Mouse (Mus musculus): ENCODE results near the gene Plscr4. TPM values are rescaled to one million over a fixed set of nuclear protein-coding genes. Genes with fewer than 3 reads are reported as not detected.

Plscr4 gene
- polyA plus RNA-seq, 1 experiment from 2014 or later = 3.2 TPM

DNA sequence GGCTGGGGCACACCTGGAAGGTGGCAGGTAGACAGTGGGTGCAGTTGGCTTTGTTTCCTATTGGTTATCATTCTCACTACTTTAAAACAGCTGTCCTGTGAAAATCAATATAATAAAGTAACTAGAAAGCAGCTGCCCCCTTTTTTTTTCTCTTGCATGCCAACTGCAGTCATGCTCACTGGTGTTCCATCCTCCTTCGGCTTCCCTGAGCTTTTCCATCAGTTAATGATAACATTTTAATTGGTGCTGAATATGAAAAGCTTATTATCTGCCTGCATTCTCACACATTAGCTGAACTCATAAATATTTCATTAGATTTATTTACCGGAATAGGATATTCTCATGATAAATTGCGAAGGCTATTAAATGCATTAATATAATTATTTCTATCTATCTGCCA lies 33.1 kb downstream of the Plscr4 start:
- Histone ChIP-seq H3K9me3 (ENCODE audit: control insufficient read depth, low read length) (no peaks in the 10 kb centered on the region), H3K27me3 (replicated peaks; ENCODE audit: control insufficient read depth, insufficient read depth, low read length) (no peaks in the 10 kb centered on the region), H3K4me1 (ENCODE audit: control insufficient read depth, insufficient read depth, low read depth, low read length) (no peaks in the 10 kb centered on the region), H3K27ac (ENCODE audit: low read depth, low read length) (no peak overlapping the region), H3K4me3 (ENCODE audit: low read length) (no peak overlapping the region), H3K36me3 (ENCODE audit: control insufficient read depth, insufficient read depth, low read length) (no peaks in the 10 kb centered on the region), H3K4me2 (ENCODE audit: low read length) (no peak overlapping the region), H3K9ac (ENCODE audit: low read depth, low read length) (no peak overlapping the region)
- no peak for ATAC-seq
- 56% methylated on average over 3 of the region's 3 CpGs for WGBS

DNA sequence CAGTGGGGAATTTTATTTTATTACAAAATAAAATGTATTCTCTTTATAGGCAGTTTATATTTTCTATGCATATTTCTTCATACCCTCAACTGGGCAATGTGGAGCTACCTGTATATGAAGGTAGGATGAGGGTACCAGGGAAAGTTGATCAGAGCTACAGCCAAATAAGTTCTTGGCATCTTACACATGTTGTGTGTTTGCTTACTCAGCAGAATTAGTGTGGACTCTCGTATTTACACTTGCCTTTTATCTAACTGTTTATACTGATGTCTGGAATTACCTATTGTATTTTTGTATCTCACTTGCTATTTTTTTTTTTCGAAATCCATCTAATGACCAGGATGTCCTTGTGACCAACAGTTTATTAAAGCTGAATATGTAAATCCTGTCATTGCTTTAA lies 34.1 kb downstream of the Plscr4 start:
- no peak overlapping the region for H3K27ac ChIP-seq (ENCODE audit: low read depth, low read length)
- H3K9me3 ChIP-seq (ENCODE audit: control insufficient read depth, low read length) = no peaks in the 10 kb centered on the region
- H3K9ac ChIP-seq (ENCODE audit: low read depth, low read length) = no peak overlapping the region
- no peaks in the 10 kb centered on the region for H3K4me1 ChIP-seq (ENCODE audit: control insufficient read depth, insufficient read depth, low read depth, low read length)
- 83% methylated on average over 2 of the region's 2 CpGs for WGBS
- no peak for ATAC-seq
- no peak overlapping the region for H3K4me3 ChIP-seq (ENCODE audit: low read length)
- no peaks in the 10 kb centered on the region for H3K36me3 ChIP-seq (ENCODE audit: control insufficient read depth, insufficient read depth, low read length)
- H3K27me3 ChIP-seq (replicated peaks; ENCODE audit: control insufficient read depth, insufficient read depth, low read length) = no peaks in the 10 kb centered on the region
- no peak overlapping the region for H3K4me2 ChIP-seq (ENCODE audit: low read length)

DNA sequence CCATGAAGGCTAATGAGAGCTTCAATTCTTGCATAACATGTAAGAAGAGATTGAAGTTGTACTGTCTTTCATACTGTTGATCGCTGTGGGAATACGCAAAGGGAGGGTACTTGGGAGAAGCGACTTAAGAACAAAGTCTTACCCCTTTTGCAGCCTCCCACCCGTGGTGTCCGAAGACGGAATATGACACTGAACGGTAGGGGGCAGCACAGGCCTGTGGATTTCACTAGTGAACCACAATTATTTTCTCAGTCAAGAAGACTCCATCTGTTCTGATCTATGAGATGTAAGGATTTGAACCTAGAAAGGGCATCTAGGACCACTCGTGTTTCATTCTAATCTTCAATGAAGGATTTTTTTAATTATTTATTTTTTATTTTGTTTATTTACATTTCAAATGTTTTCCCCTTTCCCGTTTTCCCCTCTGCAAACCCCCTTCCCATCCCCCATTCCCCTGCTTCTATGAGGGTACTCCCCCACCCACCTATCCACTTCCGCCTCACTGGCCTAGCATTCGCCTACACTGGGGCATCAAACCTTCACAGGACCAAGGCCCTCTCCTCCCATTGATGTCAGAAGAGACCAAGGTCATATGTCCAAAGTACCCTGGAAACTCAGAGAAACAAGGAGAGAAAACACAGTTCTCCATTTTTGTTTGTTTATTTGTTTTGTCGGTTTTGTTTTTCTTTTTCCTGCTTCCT lies 42.7 kb downstream of the Plscr4 start:
- Histone ChIP-seq H3K27ac (ENCODE audit: low read depth, low read length) (no peak overlapping the region), H3K4me3 (ENCODE audit: low read length) (no peak overlapping the region), H3K4me2 (ENCODE audit: low read length) (no peak overlapping the region), H3K27me3 (replicated peaks; ENCODE audit: control insufficient read depth, insufficient read depth, low read length) (no peaks in the 10 kb centered on the region), H3K9me3 (ENCODE audit: control insufficient read depth, low read length) (no peaks in the 10 kb centered on the region), H3K36me3 (ENCODE audit: control insufficient read depth, insufficient read depth, low read length) (no peaks in the 10 kb centered on the region), H3K4me1 (ENCODE audit: control insufficient read depth, insufficient read depth, low read depth, low read length) (no peaks in the 10 kb centered on the region), H3K9ac (ENCODE audit: low read depth, low read length) (no peak overlapping the region)
- WGBS = 45% methylated on average over 12 of the region's 12 CpGs
- ATAC-seq = peak; percentile 37; the same call in 1 of the 2 replicates

DNA sequence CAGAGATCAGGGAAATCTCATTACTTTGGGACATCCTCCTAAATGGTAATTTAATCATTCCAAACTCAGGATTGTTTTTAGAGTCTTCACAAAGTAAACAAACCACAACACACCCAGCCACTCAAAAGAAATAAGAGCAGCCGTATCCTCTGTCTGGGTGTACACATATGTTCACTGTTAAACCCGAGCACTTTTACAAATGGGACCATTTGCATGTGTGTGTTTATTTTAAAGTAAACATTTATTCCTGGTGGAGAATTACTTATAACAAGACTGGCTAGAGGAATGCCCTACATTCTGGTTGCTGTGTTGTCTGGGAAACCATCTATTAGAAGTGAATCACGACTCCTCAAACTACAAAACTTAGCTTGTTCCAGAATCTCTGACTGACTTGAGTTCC lies 47.1 kb downstream of the Plscr4 start:
- Histone ChIP-seq H3K27me3 (replicated peaks; ENCODE audit: control insufficient read depth, insufficient read depth, low read length) (no peaks in the 10 kb centered on the region), H3K4me1 (ENCODE audit: control insufficient read depth, insufficient read depth, low read depth, low read length) (no peaks in the 10 kb centered on the region), H3K36me3 (ENCODE audit: control insufficient read depth, insufficient read depth, low read length) (no peaks in the 10 kb centered on the region), H3K9me3 (ENCODE audit: control insufficient read depth, low read length) (no peaks in the 10 kb centered on the region), H3K27ac (ENCODE audit: low read depth, low read length) (no peak overlapping the region), H3K9ac (ENCODE audit: low read depth, low read length) (no peak overlapping the region), H3K4me3 (ENCODE audit: low read length) (no peak overlapping the region), H3K4me2 (ENCODE audit: low read length) (no peak overlapping the region)
- ATAC-seq = no peak
- 76% methylated on average over 3 of the region's 3 CpGs for WGBS

DNA sequence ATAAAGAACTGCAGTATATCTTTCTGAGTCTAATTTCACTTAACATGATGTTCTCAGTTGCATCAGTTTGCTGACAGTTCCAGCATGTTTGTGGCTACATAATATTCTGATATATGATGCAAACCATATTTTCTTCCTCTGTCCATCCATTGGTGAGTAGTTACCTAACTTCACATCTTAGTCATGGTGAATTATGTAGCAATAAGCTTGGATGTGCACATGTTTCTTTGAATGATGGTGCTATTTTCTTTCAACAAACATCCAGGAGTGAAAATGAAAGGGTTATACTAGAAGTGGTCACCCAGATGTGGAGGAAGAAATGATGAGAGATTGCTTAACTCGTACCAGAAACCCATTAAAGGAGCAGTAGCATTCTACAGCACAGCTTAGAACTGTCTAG lies 47.7 kb downstream of the Plscr4 start:
- 53% methylated on average over 1 of the region's 1 CpGs for WGBS
- no peaks in the 10 kb centered on the region for H3K36me3 ChIP-seq (ENCODE audit: control insufficient read depth, insufficient read depth, low read length)
- no peaks in the 10 kb centered on the region for H3K27me3 ChIP-seq (replicated peaks; ENCODE audit: control insufficient read depth, insufficient read depth, low read length)
- H3K9ac ChIP-seq (ENCODE audit: low read depth, low read length) = no peak overlapping the region
- H3K4me2 ChIP-seq (ENCODE audit: low read length) = no peak overlapping the region
- no peak overlapping the region for H3K4me3 ChIP-seq (ENCODE audit: low read length)
- no peaks in the 10 kb centered on the region for H3K9me3 ChIP-seq (ENCODE audit: control insufficient read depth, low read length)
- ATAC-seq = no peak
- H3K27ac ChIP-seq (ENCODE audit: low read depth, low read length) = no peak overlapping the region
- H3K4me1 ChIP-seq (ENCODE audit: control insufficient read depth, insufficient read depth, low read depth, low read length) = no peaks in the 10 kb centered on the region

DNA sequence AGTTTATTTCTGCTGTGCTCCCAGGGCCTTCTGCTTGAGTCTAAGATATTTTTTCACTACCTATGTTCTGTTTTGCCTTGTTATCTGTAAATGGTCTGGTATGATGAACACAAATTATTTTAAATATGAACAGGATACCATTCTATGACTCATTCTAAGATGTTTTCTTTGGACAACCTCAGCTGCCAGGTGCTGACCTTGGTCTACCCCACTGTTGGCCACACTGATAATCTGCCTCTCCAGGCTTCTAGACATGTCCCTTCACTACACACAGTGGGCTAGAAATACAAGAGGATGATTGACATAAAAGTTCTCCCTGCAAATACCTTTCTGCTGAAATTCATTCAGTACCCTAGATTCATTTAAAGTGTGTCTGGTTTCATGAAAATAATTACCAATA lies 54.5 kb downstream of the Plscr4 start:
- no peaks in the 10 kb centered on the region; the same call in 1 of the 2 replicates for H3K9me3 ChIP-seq (ENCODE audit: control insufficient read depth, low read length)
- H3K4me2 ChIP-seq (ENCODE audit: low read length) = no peak overlapping the region
- no peaks in the 10 kb centered on the region for H3K36me3 ChIP-seq (ENCODE audit: control insufficient read depth, insufficient read depth, low read length)
- no peaks in the 10 kb centered on the region for H3K27me3 ChIP-seq (replicated peaks; ENCODE audit: control insufficient read depth, insufficient read depth, low read length)
- no peak for ATAC-seq
- H3K4me1 ChIP-seq (ENCODE audit: control insufficient read depth, insufficient read depth, low read depth, low read length) = no peaks in the 10 kb centered on the region
- H3K4me3 ChIP-seq (ENCODE audit: low read length) = no peak overlapping the region
- no peak overlapping the region for H3K9ac ChIP-seq (ENCODE audit: low read depth, low read length)
- H3K27ac ChIP-seq (ENCODE audit: low read depth, low read length) = no peak overlapping the region

DNA sequence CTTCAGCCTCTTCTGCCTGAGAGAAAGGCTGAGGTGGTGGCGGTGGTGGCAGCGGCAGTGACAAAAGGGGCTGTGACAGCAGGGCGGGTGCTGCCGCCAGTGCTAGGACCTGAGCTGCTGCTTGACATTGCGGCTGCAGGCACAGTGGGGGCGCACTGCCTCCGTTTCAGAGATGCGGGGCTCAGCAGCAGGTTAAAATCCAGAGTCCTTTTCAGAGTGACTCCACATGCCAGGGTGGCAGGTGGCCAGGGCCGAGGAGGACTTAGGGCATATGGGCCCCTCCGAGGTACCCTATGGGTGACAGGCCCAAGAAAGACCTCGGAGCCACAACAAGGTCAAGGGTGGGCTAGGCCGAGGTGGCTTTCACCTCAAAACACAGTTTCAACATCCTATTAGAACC lies 59.9 kb downstream of the Plscr4 start:
- peaks cover 5% of the 10 kb centered on the region for H3K9me3 ChIP-seq (ENCODE audit: control insufficient read depth, low read length)
- H3K4me1 ChIP-seq (ENCODE audit: control insufficient read depth, insufficient read depth, low read depth, low read length) = no peaks in the 10 kb centered on the region
- H3K4me3 ChIP-seq (ENCODE audit: low read length) = no peak overlapping the region
- ATAC-seq = no peak
- no peak overlapping the region for H3K4me2 ChIP-seq (ENCODE audit: low read length)
- peaks cover 2% of the 10 kb centered on the region; the same call in 1 of the 2 replicates for H3K36me3 ChIP-seq (ENCODE audit: control insufficient read depth, insufficient read depth, low read length)
- H3K27me3 ChIP-seq (replicated peaks; ENCODE audit: control insufficient read depth, insufficient read depth, low read length) = no peaks in the 10 kb centered on the region
- no peak overlapping the region for H3K9ac ChIP-seq (ENCODE audit: low read depth, low read length)
- WGBS = 100% methylated on average over 12 of the region's 12 CpGs
- no peak overlapping the region for H3K27ac ChIP-seq (ENCODE audit: low read depth, low read length)

DNA sequence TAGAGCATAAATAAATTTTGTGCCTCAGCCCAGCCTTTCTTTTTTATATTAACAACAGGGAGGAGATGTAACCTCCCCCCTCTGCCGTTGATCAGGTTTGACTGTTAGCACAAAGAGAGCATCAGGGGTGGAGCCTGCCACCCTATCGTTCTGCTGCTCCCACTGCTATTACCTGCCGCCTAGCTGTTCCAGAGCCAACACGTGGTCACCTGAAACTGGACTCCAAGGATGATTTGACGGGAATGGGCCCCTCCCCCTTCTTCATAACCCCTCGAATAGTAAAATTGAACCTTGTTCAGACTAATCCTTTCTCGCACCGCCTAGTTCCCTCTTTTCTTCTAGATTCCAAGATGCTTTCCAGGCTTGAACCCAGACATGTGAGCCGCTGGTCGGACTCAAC lies 63.6 kb downstream of the Plscr4 start:
- H3K4me3 ChIP-seq (ENCODE audit: low read length) = no peak overlapping the region
- H3K4me1 ChIP-seq (ENCODE audit: control insufficient read depth, insufficient read depth, low read depth, low read length) = no peaks in the 10 kb centered on the region
- WGBS = 92% methylated on average over 10 of the region's 10 CpGs
- peaks cover 5% of the 10 kb centered on the region for H3K9me3 ChIP-seq (ENCODE audit: control insufficient read depth, low read length)
- H3K27me3 ChIP-seq (replicated peaks; ENCODE audit: control insufficient read depth, insufficient read depth, low read length) = no peaks in the 10 kb centered on the region
- no peak overlapping the region for H3K9ac ChIP-seq (ENCODE audit: low read depth, low read length)
- ATAC-seq = no peak
- no peak overlapping the region for H3K27ac ChIP-seq (ENCODE audit: low read depth, low read length)
- no peak overlapping the region for H3K4me2 ChIP-seq (ENCODE audit: low read length)
- peaks cover 2% of the 10 kb centered on the region; the same call in 1 of the 2 replicates for H3K36me3 ChIP-seq (ENCODE audit: control insufficient read depth, insufficient read depth, low read length)

DNA sequence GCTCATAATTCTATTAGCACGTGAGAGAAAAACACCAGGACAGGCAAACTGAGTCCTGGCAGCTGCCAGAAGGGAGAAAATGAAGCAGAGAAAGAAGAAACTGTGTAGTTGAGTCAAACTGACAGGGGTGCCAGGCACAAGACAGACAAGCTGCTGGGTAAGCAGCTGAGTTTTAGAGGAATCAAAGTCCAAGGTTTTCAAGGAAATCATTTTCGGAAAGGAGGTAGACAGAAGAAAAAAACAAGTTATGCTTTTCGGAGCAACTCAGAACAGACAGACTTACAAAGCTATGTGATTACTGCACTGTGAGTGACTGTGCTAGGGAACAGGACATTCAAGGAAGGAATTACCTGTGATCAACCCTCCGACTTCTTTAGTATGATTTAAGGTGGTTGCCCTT lies 67.3 kb downstream of the Plscr4 start:
- Histone ChIP-seq H3K36me3 (ENCODE audit: control insufficient read depth, insufficient read depth, low read length) (no peaks in the 10 kb centered on the region), H3K4me2 (ENCODE audit: low read length) (no peak overlapping the region), H3K4me1 (ENCODE audit: control insufficient read depth, insufficient read depth, low read depth, low read length) (no peaks in the 10 kb centered on the region), H3K9me3 (ENCODE audit: control insufficient read depth, low read length) (no peaks in the 10 kb centered on the region), H3K27me3 (replicated peaks; ENCODE audit: control insufficient read depth, insufficient read depth, low read length) (no peaks in the 10 kb centered on the region), H3K27ac (ENCODE audit: low read depth, low read length) (no peak overlapping the region), H3K9ac (ENCODE audit: low read depth, low read length) (no peak overlapping the region), H3K4me3 (ENCODE audit: low read length) (no peak overlapping the region)
- 87% methylated on average over 4 of the region's 4 CpGs for WGBS
- ATAC-seq = no peak

DNA sequence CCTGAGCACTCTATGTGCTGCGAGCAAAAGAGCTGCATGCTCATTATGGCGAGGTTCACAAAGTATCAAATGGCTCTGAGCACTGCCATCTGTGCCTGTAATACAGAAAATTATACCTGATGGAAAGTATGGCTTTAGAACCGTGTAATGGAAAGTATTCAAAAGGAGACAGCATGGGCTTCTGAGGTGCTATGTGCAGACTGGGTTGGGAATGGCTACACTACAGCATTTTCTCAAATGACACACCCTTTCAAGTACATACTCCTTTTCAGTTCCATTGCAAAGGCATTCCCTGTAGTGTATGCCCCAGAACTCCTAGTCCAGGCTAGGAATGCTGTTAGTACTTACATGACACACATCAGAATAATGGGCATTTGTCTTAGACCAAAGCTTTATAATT lies 72.9 kb downstream of the Plscr4 start:
- no peak for ATAC-seq
- H3K36me3 ChIP-seq (ENCODE audit: control insufficient read depth, insufficient read depth, low read length) = no peaks in the 10 kb centered on the region
- no peaks in the 10 kb centered on the region for H3K9me3 ChIP-seq (ENCODE audit: control insufficient read depth, low read length)
- 71% methylated on average over 3 of the region's 3 CpGs for WGBS
- H3K4me3 ChIP-seq (ENCODE audit: low read length) = no peak overlapping the region
- no peaks in the 10 kb centered on the region for H3K4me1 ChIP-seq (ENCODE audit: control insufficient read depth, insufficient read depth, low read depth, low read length)
- H3K27me3 ChIP-seq (replicated peaks; ENCODE audit: control insufficient read depth, insufficient read depth, low read length) = no peaks in the 10 kb centered on the region
- no peak overlapping the region for H3K27ac ChIP-seq (ENCODE audit: low read depth, low read length)
- no peak overlapping the region for H3K9ac ChIP-seq (ENCODE audit: low read depth, low read length)
- H3K4me2 ChIP-seq (ENCODE audit: low read length) = no peak overlapping the region
